Mouse (Mus musculus) Muller cell, postnatal 12 days (primary cell): Measurements from ENCODE around the gene Cdk6.
"Not testable (repeated sequence)": the region's sequence is repeated elsewhere in the genome, so short reads cannot be mapped to it uniquely, and the experiment has no call there.

ENCODE experiments used
- DNase-seq: peaks from one replicate; pipeline ENCODE4 v3.0.0-alpha.2; 2015; ENCODE audit errors: inconsistent ontology term

Cdk6 gene

GRCm38 (mm10) chr5:3509503-3509902 lies 168.2 kb downstream of the Cdk6 start:
- DNase-seq, result no peak

- DNase-seq, result no peak
Measured at GRCm38 (mm10) chr5:3511097-3511795, 170.0 kb downstream of the Cdk6 start.

DNA sequence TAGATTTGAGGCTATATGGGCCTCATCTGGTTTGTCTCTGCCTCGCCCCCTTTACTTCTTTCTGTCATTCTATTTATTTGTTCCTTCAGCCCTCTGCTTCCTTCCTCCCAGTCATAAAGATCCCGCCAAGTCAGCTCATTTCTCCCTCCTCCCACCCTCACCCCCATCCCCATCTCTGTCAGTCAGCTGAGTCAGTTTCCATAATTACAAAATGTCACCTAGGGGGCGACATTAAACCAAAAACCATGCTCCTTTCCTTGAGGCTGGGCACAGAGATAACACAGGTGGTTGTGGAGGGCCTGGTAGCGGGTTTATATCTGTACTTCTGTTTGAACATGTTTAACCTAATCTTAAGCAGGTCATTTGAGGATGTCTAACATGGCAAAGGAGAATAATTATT lies 171.3 kb downstream of the Cdk6 start:
- no peak for DNase-seq

- no peak for DNase-seq
Measured at GRCm38 (mm10) chr5:3514901-3515311, 173.6 kb downstream of the Cdk6 start.

DNA sequence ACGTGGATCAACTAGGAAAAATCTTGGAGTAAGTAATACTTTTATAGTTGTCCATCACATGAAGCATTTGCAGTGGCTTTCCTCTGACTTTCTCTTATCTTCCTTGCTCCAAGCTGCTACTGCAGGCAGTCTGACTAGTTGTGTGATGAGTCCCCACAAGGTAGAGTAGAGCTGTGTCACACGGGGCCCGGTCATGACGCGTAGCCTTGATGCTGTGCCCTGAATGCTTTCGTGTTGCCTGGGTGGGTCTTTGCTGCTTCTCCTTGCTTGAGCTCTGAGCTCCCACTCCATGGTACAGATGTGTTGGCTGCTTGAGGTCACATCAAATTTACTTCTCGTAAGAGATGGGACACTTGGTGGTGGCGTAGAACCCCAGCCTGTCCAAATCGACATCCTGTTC lies 174.2 kb downstream of the Cdk6 start:
- DNase-seq, result no peak

DNA sequence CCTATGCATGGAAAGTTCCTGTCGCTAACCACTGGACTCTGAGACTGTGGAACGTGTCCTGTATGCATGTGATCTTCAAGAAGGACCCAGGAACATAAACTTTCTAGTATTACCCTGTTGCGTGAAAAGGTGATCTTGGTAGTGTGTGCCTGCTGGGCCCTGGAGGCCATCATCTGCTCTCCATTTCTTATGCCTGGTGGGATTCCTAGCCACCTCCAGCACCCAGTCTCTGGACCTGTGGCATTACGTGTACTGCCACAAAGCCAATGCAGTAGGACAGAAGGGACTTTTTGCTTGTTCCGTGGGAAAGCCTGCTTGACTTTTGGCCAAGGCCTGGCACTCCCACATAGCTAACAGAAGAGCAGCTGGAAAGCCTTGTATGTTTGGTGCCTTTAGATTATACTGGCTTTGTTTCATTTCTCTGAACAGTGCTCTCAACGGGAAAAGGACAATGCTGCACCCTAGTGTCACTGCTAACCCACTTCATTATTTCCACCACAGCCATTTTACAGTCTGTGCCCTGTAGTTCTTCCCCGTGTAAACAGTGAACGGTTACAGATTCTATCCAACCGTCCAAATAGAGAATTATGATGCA lies 175.3 kb downstream of the Cdk6 start:
- DNase-seq, result peak; percentile 68

DNA sequence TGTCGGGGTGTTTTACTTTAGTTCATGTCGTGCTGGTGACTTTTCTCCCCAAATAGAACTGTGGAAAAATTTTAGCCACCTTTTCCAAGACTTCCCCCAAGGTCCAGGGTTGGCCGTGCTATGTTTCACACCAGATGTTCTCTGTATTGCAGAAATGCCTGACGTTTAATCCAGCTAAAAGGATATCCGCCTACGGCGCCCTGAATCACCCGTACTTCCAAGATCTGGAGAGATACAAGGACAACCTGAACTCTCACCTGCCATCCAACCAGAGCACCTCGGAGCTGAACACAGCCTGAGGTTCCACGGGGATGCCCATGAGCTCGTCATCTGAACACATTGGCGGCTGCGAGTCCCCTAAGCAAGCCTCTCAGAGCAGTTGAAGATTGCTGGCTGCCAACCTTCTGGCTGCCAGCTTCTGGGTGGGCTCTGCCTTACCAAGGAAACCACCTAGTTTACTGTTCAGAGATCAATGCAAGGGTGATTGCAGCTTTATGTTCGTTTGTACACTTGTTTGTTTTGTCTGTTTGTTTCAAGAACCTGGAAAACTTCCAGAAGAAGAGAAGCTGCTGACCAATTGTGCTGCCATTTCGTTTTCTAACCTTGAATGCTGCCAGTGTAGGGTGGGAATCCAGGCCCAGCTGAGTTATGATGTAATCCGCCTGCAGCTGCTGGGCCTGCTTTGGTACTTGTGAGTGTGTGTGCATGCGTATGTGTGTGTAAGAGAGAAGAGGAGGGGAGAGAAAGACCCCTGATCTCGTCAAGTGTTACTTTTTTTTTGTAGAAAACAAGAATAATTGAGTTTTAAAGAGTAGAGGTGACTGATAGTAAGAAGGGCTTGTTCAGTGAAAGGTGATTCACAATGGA lies 179.4 kb downstream of the Cdk6 start:
- DNase-seq, result no peak

DNA sequence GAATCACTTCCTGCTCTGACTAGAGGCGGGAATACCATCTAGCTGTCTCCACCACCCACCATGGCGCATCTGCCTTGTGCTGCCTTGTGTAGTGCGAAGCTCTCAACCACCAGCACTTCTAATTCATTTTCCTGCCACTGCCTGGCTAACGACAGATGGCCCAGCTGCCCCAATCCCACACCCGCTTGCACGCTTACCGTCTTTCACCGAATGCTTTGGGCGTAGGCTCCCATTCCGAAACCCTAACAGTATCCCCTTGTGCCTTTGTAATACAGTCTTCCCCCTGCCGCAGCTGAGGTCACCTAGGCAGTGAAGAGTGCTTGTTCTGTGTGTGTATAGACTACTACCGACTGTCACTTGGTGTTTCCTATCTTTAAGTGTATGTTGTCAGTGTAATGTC lies 180.5 kb downstream of the Cdk6 start:
- no peak for DNase-seq

DNA sequence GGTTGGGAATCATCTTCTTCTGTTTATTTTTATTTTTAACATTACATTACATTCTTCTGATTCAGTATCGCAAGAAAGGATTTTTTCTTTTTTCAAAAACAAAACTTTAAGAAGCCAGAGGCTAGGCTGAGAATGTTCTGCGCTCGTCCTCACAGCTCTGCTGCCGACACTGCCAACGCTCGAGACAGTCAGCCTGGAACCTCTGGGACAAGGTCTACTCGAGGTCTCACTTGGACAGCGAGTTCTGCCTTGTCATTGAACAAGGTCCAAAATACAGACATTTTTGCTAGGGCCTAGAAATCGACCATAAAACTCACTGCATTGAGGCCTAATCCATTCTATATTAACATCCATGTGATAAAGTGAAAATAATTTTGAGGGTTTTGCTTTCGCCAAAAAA lies 181.5 kb downstream of the Cdk6 start:
- no peak for DNase-seq

DNA sequence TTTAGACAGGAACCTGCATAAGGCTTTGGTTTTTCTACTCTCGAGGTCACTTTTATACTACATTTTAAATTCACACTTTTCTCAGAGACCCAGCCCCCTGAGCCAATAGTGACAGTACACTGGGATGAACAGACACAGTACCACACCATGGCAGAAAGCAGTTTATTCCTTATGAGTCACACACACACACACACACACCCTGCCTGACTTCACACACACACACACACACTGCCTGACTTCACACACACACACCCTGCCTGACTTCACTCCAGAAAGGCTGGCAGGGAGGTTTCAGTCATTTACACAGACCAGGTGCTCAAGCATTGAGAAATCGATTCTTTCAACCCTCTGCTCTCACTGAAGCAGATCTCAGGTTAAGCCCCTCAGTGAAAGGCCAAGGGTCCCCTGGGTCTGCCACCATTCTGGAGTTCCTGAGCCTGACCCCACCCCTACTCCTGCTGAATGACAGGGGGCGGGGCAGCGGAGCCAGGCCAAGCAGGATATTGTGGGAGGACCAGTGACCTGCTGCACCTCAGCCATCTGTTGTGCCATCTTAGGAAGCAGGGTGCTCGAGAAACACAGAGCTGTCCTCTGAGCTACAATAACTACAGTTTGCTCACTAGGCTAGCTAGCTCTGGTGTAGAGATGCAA lies 185.9 kb downstream of the Cdk6 start:
- DNase-seq, result no peak

DNA sequence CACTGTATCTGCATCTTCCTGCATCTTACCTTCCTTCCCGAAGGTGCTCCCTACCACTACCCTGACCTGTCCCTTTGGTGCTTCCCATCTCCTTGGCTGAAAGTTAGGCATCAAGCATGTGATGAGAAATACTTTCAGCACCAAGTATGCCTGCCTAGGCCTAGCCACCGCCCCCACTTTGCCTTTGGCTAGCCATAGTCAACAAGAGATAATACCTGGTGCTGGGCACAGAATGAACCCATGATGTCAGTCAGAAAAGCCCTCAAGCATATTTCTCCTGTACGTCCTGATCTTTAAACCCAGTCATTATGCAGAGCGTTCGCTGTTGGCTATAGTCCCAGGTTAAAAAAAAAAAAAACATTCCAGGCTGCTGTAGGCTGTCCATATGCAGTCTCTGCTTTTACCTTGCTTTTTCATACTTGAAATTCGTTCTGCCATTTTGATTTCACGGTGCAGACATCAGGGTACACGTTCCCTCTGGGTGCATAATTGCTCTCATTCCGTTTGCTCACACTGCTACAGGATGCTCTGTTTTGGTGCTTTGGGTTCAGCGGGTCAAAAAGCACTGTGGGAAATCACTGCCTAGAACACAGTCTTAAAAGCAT lies 188.4 kb downstream of the Cdk6 start:
- no peak for DNase-seq

DNA sequence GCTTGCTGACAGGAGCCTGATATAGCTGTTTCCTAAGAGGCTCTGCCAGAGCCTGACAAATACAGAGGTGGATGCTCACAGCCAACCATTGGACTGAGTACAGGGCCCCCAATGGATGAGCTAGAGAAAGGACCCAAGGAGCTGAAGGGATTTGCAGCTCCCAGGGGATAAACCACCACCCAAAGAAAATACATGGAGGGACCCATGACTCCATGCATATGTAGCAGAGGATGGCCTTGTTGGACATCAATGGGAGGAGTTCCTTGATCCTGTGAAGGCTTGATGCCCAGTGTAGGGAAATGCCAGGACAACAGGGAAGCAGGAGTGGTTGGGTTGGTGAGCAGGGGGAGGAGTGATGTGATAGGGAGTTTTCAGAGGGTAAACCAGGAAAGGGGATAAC lies 190.8 kb downstream of the Cdk6 start:
- not testable (repeated sequence) for DNase-seq

- DNase-seq, result no peak
Measured at GRCm38 (mm10) chr5:3536592-3537212, 195.4 kb downstream of the Cdk6 start.

GRCm38 (mm10) chr5:3538505-3539472 lies 197.5 kb downstream of the Cdk6 start:
- DNase-seq, result peak; percentile 61

DNA sequence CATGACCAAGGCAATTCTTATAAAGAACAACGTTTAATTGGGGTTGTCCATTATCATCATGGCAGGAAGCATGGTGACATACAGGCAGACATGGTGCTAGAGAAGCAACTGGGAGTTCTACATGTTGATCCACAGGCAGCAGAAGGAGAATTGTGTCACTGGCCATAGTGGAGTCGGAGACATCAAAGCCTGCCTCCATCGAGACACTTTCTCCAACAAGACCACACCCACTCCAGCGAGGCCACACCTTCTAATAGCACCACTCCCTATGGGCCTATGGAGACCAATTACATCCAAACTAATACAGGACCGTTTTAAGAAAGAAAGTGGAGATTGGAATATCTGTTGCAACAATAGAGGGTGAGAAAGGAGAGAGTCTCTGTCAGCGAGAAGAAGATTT lies 200.6 kb downstream of the Cdk6 start:
- no peak for DNase-seq

DNA sequence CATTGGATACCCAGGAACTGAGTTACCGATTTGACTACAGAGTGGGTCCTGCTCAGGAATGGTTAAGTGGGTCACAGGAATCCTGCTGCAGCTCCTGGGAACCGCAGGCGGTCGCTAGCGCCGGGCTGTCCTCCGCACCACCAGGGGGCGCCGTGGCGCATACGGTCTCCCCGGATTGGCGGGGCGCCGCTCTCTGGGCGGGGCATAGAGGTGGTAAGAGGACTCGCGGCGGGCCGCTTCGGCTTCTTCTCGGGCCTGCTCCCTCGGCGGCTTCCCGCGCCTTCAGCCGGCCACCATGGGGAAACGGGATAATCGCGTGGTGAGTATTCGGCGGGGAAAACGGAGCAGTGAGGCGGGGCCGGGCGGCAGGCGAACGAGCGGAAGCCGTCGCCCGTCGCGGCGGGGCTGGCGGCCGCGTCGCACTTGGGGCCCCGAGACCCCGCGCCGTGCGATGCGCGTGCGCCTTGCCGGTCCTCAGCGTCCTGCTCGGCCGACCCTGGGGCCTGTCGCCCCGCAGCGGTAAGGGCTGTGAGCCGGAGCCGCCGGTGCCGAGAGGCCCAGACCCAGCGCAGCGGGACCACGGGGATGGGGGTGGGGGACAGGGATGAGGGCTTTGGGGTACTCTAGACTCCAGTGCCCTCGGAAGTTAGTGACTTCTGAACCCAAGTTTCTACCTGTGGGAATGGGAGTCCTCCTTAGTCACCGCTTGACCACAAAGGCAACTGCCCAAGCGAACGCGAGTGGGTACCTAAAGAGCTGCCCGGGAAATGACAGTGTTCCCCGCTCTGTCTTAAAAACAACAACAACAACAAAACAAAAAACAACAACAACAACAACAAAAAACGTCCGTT lies 202.6 kb downstream of the Cdk6 start, which contains the start of gene Fam133b:
Gene Fam133b (plus strand): TSS at position 205 of the 851 bp plus-strand sequence.
- peak; percentile 97 for DNase-seq

DNA sequence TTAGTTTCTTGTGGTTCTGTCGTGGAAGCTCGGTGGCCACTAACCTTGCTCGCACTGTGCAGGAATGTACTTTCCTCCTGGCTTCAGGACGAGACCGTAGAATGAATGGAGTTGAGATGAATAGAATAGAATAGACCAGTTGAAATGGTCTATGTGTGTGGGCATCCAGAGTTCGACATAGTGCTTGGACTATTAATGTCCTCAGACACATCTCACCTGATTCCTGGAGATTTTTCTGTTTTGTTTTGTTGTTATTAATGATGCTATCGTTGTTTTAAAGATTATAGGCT lies 203.1 kb downstream of the Cdk6 start:
- no peak for DNase-seq

GRCm38 (mm10) chr5:3546226-3546625 lies 204.9 kb downstream of the Cdk6 start:
- DNase-seq, result peak; percentile 22

DNA sequence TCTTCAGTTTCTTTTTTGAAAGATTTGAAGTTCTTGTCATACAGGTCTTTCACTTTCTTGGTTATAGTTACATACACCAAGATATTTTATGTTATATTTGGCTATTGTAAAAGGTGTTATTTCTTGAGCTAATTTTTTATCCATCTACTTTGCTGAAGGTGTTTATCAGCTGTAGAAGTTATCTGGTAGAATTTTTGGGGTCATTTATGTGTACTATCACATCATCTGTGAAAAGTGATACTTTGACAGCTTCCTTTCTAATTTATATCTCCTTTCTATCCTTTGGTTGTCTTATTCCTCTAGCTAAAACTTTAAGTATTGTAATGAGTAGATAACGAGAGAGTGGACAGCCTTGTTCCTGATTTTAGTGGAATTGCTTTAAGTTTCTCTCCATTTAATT lies 210.2 kb downstream of the Cdk6 start:
- no peak for DNase-seq
